Mouse (Mus musculus): ENCODE data around the gene Pam.
"Not testable (repeated sequence)": the region's sequence is repeated elsewhere in the genome, so short reads cannot be mapped to it uniquely, and the experiment has no call there.

Gene Pam

GRCm38 (mm10) chr1:98031802-98032201 is 63.6 kb downstream of the Pam start:
- Histone ChIP-seq H3K27me3 (ENCODE audit: control insufficient read depth, insufficient read depth, low read length, poor library complexity, severe bottlenecking) (no peaks in the 10 kb centered on the region), H3K36me3 (ENCODE audit: control insufficient read depth, insufficient read depth, low read length, poor library complexity, severe bottlenecking) (no peaks in the 10 kb centered on the region)
- no peak for DNase-seq (ENCODE audit: low read depth, low spot score)

- no peak for DNase-seq (ENCODE audit: low read depth, low spot score)
- H3K36me3 ChIP-seq (ENCODE audit: control insufficient read depth, insufficient read depth, low read length, poor library complexity, severe bottlenecking): no peaks in the 10 kb centered on the region
- H3K27me3 ChIP-seq (ENCODE audit: control insufficient read depth, insufficient read depth, low read length, poor library complexity, severe bottlenecking): no peaks in the 10 kb centered on the region
These were observed 66.4 kb downstream of the Pam start for GRCm38 (mm10) chr1:98029025-98029424.

GRCm38 (mm10) chr1:98028468-98028867 is 67.0 kb downstream of the Pam start:
- Histone ChIP-seq H3K27me3 (ENCODE audit: control insufficient read depth, insufficient read depth, low read length, poor library complexity, severe bottlenecking) (no peaks in the 10 kb centered on the region), H3K36me3 (ENCODE audit: control insufficient read depth, insufficient read depth, low read length, poor library complexity, severe bottlenecking) (no peaks in the 10 kb centered on the region)
- no peak for DNase-seq (ENCODE audit: low read depth, low spot score)

GRCm38 (mm10) chr1:98027959-98028358 is 67.5 kb downstream of the Pam start:
- Histone ChIP-seq H3K36me3 (ENCODE audit: control insufficient read depth, insufficient read depth, low read length, poor library complexity, severe bottlenecking) (no peaks in the 10 kb centered on the region), H3K27me3 (ENCODE audit: control insufficient read depth, insufficient read depth, low read length, poor library complexity, severe bottlenecking) (no peaks in the 10 kb centered on the region)
- DNase-seq (ENCODE audit: low read depth, low spot score): no peak

- no peaks in the 10 kb centered on the region for H3K27me3 ChIP-seq (ENCODE audit: control insufficient read depth, insufficient read depth, low read length, poor library complexity, severe bottlenecking)
- H3K36me3 ChIP-seq (ENCODE audit: control insufficient read depth, insufficient read depth, low read length, poor library complexity, severe bottlenecking): no peaks in the 10 kb centered on the region
- DNase-seq (ENCODE audit: low read depth, low spot score): no peak
These were observed 69.4 kb downstream of the Pam start for GRCm38 (mm10) chr1:98025924-98026640.

GRCm38 (mm10) chr1:98023866-98024265 is 71.6 kb downstream of the Pam start:
- H3K27me3 ChIP-seq (ENCODE audit: control insufficient read depth, insufficient read depth, low read length, poor library complexity, severe bottlenecking): no peaks in the 10 kb centered on the region
- no peak for DNase-seq (ENCODE audit: low read depth, low spot score)
- no peaks in the 10 kb centered on the region for H3K36me3 ChIP-seq (ENCODE audit: control insufficient read depth, insufficient read depth, low read length, poor library complexity, severe bottlenecking)

- Histone ChIP-seq H3K36me3 (ENCODE audit: control insufficient read depth, insufficient read depth, low read length, poor library complexity, severe bottlenecking) (no peaks in the 10 kb centered on the region), H3K27me3 (ENCODE audit: control insufficient read depth, insufficient read depth, low read length, poor library complexity, severe bottlenecking) (no peaks in the 10 kb centered on the region)
- no peak for DNase-seq (ENCODE audit: low read depth, low spot score)
These were observed 76.5 kb downstream of the Pam start for GRCm38 (mm10) chr1:98018987-98019386.

GRCm38 (mm10) chr1:98016004-98016848 is 79.2 kb downstream of the Pam start:
- H3K36me3 ChIP-seq (ENCODE audit: control insufficient read depth, insufficient read depth, low read length, poor library complexity, severe bottlenecking): no peaks in the 10 kb centered on the region
- no peak for DNase-seq (ENCODE audit: low read depth, low spot score)
- H3K27me3 ChIP-seq (ENCODE audit: control insufficient read depth, insufficient read depth, low read length, poor library complexity, severe bottlenecking): no peaks in the 10 kb centered on the region

- no peaks in the 10 kb centered on the region for H3K36me3 ChIP-seq (ENCODE audit: control insufficient read depth, insufficient read depth, low read length, poor library complexity, severe bottlenecking)
- no peak for DNase-seq (ENCODE audit: low read depth, low spot score)
- H3K27me3 ChIP-seq (ENCODE audit: control insufficient read depth, insufficient read depth, low read length, poor library complexity, severe bottlenecking): no peaks in the 10 kb centered on the region
These were observed 79.9 kb downstream of the Pam start for GRCm38 (mm10) chr1:98015564-98015963.

GRCm38 (mm10) chr1:98002561-98003425 is 92.7 kb downstream of the Pam start:
- no peaks in the 10 kb centered on the region for H3K27me3 ChIP-seq (ENCODE audit: control insufficient read depth, insufficient read depth, low read length, poor library complexity, severe bottlenecking)
- DNase-seq (ENCODE audit: low read depth, low spot score): no peak
- no peaks in the 10 kb centered on the region for H3K36me3 ChIP-seq (ENCODE audit: control insufficient read depth, insufficient read depth, low read length, poor library complexity, severe bottlenecking)

- DNase-seq (ENCODE audit: low read depth, low spot score): no peak
- no peaks in the 10 kb centered on the region for H3K36me3 ChIP-seq (ENCODE audit: control insufficient read depth, insufficient read depth, low read length, poor library complexity, severe bottlenecking)
- H3K27me3 ChIP-seq (ENCODE audit: control insufficient read depth, insufficient read depth, low read length, poor library complexity, severe bottlenecking): no peaks in the 10 kb centered on the region
These were observed 96.0 kb downstream of the Pam start for GRCm38 (mm10) chr1:97999465-97999864.

- H3K36me3 ChIP-seq (ENCODE audit: control insufficient read depth, insufficient read depth, low read length, poor library complexity, severe bottlenecking); H3K27me3 ChIP-seq (ENCODE audit: control insufficient read depth, insufficient read depth, low read length, poor library complexity, severe bottlenecking); DNase-seq (ENCODE audit: low read depth, low spot score): not testable (repeated sequence)
These were observed 96.5 kb downstream of the Pam start for GRCm38 (mm10) chr1:97998961-97999360.

GRCm38 (mm10) chr1:97997088-97997487 is 98.4 kb downstream of the Pam start:
- DNase-seq (ENCODE audit: low read depth, low spot score): no peak
- H3K36me3 ChIP-seq (ENCODE audit: control insufficient read depth, insufficient read depth, low read length, poor library complexity, severe bottlenecking): no peaks in the 10 kb centered on the region
- H3K27me3 ChIP-seq (ENCODE audit: control insufficient read depth, insufficient read depth, low read length, poor library complexity, severe bottlenecking): no peaks in the 10 kb centered on the region

GRCm38 (mm10) chr1:97991976-97992375 is 103.5 kb downstream of the Pam start:
- DNase-seq (ENCODE audit: low read depth, low spot score): no peak
- no peaks in the 10 kb centered on the region for H3K27me3 ChIP-seq (ENCODE audit: control insufficient read depth, insufficient read depth, low read length, poor library complexity, severe bottlenecking)
- no peaks in the 10 kb centered on the region for H3K36me3 ChIP-seq (ENCODE audit: control insufficient read depth, insufficient read depth, low read length, poor library complexity, severe bottlenecking)

GRCm38 (mm10) chr1:97983189-97983588 is 112.3 kb downstream of the Pam start:
- Histone ChIP-seq H3K27me3 (ENCODE audit: control insufficient read depth, insufficient read depth, low read length, poor library complexity, severe bottlenecking) (no peaks in the 10 kb centered on the region), H3K36me3 (ENCODE audit: control insufficient read depth, insufficient read depth, low read length, poor library complexity, severe bottlenecking) (no peaks in the 10 kb centered on the region)
- no peak for DNase-seq (ENCODE audit: low read depth, low spot score)
